Mouse (Mus musculus) limb, embryonic 15.5 days (tissue): ENCODE measurements around the gene 1700034I23Rik. TPM values are rescaled to one million over a fixed set of nuclear protein-coding genes. Genes with fewer than 3 reads are reported as not detected.
"Not testable (repeated sequence)": the region's sequence is repeated elsewhere in the genome, so short reads cannot be mapped to it uniquely, and the experiment has no call there.

ENCODE experiments used
- ATAC-seq: fragments of 200-750 bp; cut with Nextera tagmentation; 2 replicates; pipeline ENCODE4 v1.8.0; 2017; ENCODE audit warnings: low read depth, moderate TSS enrichment; ENCODE audit not compliant: insufficient number of reproducible peaks, low FRiP score, low TSS enrichment
- H3K27ac ChIP-seq: fragments of 300-500 bp; sonication (generic); 2 replicates; pipeline ENCODE4 v1.5.1; 2015; ENCODE audit warnings: moderate library complexity, mild to moderate bottlenecking, inconsistent platforms
- H3K27me3 ChIP-seq: fragments of 300-500 bp; sonication (generic); 2 replicates; pipeline ENCODE4 v1.6.1; 2015; ENCODE audit warnings: inconsistent platforms
- H3K36me3 ChIP-seq: fragments of 300-500 bp; sonication (generic); 2 replicates; pipeline ENCODE4 v1.6.1; 2015; ENCODE audit warnings: inconsistent platforms
- H3K4me1 ChIP-seq: fragments of 300-500 bp; sonication (generic); 2 replicates; pipeline ENCODE4 v1.6.1; 2015; ENCODE audit warnings: inconsistent platforms
- H3K4me2 ChIP-seq: fragments of 300-500 bp; sonication (generic); 2 replicates; pipeline ENCODE4 v1.6.1; 2015; ENCODE audit warnings: mild to moderate bottlenecking, inconsistent platforms
- H3K4me3 ChIP-seq: fragments of 300-500 bp; sonication (generic); 2 replicates; pipeline ENCODE4 v1.5.1; 2015; ENCODE audit warnings: mild to moderate bottlenecking, inconsistent platforms
- H3K9ac ChIP-seq: fragments of 300-500 bp; sonication (generic); 2 replicates; pipeline ENCODE4 v1.6.1; 2015; ENCODE audit warnings: inconsistent platforms
- H3K9me3 ChIP-seq: fragments of 300-500 bp; sonication (generic); 2 replicates; pipeline ENCODE4 v1.6.1; 2016; ENCODE audit warnings: inconsistent platforms
- WGBS: fragments of 180-500 bp; shearing (Covaris S2); methylation state at CpG from one replicate; pipeline ENCODE4 v1.1.7; 2015; 5-methylcytosine and 5-hydroxymethylcytosine counted together
- polyA plus RNA-seq: library from polyadenylated mRNA; unstranded; fragments of >200 nt; fragmentation: Nextera tagmentation; extraction: Ambion mirVana; gene quantifications from 2 replicates; pipeline ENCODE4 v1.2.1, GENCODE M21; 2015

The 1700034I23Rik gene
- 0.07 and 0.10 TPM in 2 replicates for polyA plus RNA-seq

DNA sequence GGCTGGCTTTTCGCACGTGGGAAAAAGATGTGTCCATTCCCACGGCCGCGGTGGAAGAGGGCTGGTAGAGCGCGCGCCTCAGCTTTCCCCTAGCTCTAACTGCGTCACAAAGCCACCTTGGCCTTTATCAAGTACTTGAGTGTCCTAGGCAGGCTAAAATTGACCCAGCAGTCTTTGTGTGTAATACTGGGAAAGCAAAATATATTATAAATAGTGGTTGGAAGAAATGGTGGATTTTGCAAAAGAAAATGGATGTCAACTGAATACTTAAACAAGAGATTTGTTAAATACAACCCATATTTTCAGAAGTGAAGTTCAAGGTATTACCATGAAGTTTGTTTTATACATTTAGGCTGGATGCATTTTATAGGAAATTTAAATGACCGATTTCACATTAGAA lies at the start of gene 1700034I23Rik:
1700034I23Rik (minus strand) TSS at position 101 of the 400 bp plus-strand sequence.
- H3K4me2 ChIP-seq, H3K27me3 ChIP-seq, H3K4me3 ChIP-seq, H3K36me3 ChIP-seq, H3K4me1 ChIP-seq, H3K9ac ChIP-seq, H3K9me3 ChIP-seq, ATAC-seq, H3K27ac ChIP-seq: not testable (repeated sequence)
- 96% methylated on average over 8 of the region's 10 CpGs for WGBS

DNA sequence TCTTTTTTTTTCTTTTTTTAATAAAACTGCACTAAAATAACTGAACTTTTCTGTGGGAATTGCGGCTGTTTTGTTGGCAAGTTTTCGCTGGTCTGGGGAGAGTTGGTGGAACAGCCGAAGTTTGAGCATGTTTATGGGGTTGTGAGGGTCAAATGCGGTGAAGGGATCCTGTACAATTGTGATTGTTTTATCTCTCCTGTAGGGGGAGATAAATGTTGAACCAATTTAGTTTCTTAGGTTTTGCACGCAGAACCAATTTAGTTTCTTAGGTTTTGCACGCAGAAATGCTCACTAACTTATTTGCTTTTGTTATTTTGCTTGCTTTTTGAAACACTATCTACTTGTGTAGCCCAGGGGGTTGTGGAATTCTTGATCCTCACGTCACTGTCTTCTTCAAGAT lies 49.0 kb upstream of the 1700034I23Rik start:
- Histone ChIP-seq H3K9ac (no peak overlapping the region), H3K4me3 (peak overlapping the region; percentile 74), H3K4me2 (peak overlapping the region; percentile 100), H3K4me1 (peaks cover 10% of the 10 kb centered on the region; the same call in 1 of the 2 replicates), H3K27ac (no peak overlapping the region), H3K36me3 (no peaks in the 10 kb centered on the region), H3K9me3 (no peaks in the 10 kb centered on the region), H3K27me3 (peaks cover 14% of the 10 kb centered on the region; the same call in 1 of the 2 replicates)
- no peak for ATAC-seq
- 8% methylated on average over 7 of the region's 7 CpGs for WGBS

- ATAC-seq: no peak
- WGBS: under 1% methylated on average over 43 of the region's 43 CpGs
These were observed 48.4 kb upstream of the 1700034I23Rik start for GRCm38 (mm10) chr3:40950601-40951201.

DNA sequence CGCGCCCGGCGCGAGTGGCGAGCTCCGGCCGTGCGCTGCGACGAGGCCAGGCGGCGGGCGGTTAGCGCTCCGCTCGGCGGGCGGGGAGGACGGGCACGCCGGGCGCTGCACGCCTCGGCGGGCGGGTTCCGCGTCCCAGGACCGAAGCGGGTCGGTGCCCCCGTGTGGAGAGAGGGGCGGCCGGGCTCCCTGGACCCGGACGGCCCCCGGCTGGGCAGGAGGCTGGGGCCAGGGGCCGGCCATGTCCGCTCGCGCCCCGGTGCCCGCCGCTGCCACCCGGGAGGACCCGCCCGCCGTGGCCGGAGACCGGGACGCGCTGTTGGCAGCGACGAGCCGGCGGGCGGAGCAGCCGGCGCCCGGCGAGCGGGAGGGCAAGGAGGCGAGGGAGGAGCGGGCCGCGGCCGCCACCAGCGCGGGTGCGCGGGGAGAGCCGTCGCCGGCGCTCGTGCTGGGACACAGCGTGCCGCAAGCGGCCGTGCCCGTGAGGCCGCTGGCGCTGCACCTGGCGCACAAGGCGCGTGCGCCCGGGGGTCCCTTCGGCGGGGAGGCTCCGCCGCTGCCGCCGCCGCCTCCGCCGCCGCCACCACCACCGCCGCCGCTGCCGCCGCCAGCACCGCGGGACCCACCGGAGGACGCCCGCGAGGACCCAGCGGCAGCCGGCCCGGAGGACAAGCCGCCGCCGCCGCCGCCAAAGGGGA lies 47.7 kb upstream of the 1700034I23Rik start:
- peaks cover 14% of the 10 kb centered on the region; the same call in 1 of the 2 replicates for H3K27me3 ChIP-seq
- peaks cover 10% of the 10 kb centered on the region; the same call in 1 of the 2 replicates for H3K4me1 ChIP-seq
- H3K4me3 ChIP-seq: peak overlapping the region; percentile 74
- no peaks in the 10 kb centered on the region for H3K36me3 ChIP-seq
- peak overlapping the region; percentile 100 for H3K4me2 ChIP-seq
- peak; percentile 0; the same call in 1 of the 2 replicates for ATAC-seq
- H3K9me3 ChIP-seq: no peaks in the 10 kb centered on the region
- peak overlapping the region; percentile 38 for H3K9ac ChIP-seq
- peak overlapping the region; percentile 60 for H3K27ac ChIP-seq
- under 1% methylated on average over 82 of the region's 118 CpGs for WGBS

More at GRCm38 (mm10) chr3:40950601-40951201, 48.4 kb upstream of the 1700034I23Rik start:
- peaks cover 14% of the 10 kb centered on the region; the same call in 1 of the 2 replicates for H3K27me3 ChIP-seq
- no peaks in the 10 kb centered on the region for H3K9me3 ChIP-seq
- H3K4me1 ChIP-seq: peaks cover 10% of the 10 kb centered on the region; the same call in 1 of the 2 replicates
- no peak overlapping the region for H3K27ac ChIP-seq
- peak overlapping the region; percentile 100 for H3K4me2 ChIP-seq
- peak overlapping the region; percentile 74 for H3K4me3 ChIP-seq
- no peaks in the 10 kb centered on the region for H3K36me3 ChIP-seq
- H3K9ac ChIP-seq: peak overlapping the region; percentile 38

GRCm38 (mm10) chr3:40949170-40949902 lies 47.0 kb upstream of the 1700034I23Rik start, which contains the start of gene Larp1b:
Gene Larp1b (plus strand): TSS chr3:40949828.
- peak within 1 kb of the TSS; percentile 60 for H3K27ac ChIP-seq
- H3K9me3 ChIP-seq: no peaks in the 10 kb centered on the region
- peak within 1 kb of the TSS; percentile 38 for H3K9ac ChIP-seq
- peak; percentile 96 for ATAC-seq
- H3K4me2 ChIP-seq: peak within 1 kb of the TSS; percentile 100
- peaks cover 14% of the 10 kb centered on the region; the same call in 1 of the 2 replicates for H3K27me3 ChIP-seq
- H3K36me3 ChIP-seq: no peaks in the 10 kb centered on the region
- H3K4me3 ChIP-seq: peak within 1 kb of the TSS; percentile 74
- H3K4me1 ChIP-seq: peaks cover 10% of the 10 kb centered on the region; the same call in 1 of the 2 replicates
- under 1% methylated on average over 66 of the region's 66 CpGs for WGBS

DNA sequence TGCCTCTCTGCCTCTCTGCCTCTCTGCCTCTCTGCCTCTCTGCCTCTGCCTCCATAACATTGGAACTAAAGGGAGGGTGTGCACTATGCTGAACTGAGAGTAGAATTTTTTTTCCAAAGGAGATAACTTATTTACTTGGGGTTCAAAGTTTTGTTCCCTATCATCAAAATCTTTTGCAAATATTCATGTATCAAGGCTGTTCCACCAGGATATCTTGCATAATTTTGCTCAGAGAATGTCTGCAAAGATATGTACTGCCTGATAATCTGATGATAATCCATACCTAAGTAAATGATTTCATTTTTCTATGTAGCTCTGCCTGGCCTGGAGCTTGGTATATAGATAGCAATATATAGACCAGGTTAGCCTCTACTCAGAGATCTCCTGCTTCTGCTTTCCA lies 36.7 kb upstream of the 1700034I23Rik start:
- Histone ChIP-seq H3K27ac (no peak overlapping the region), H3K36me3 (peaks cover 3% of the 10 kb centered on the region; the same call in 1 of the 2 replicates), H3K9me3 (no peaks in the 10 kb centered on the region), H3K4me3 (no peak overlapping the region), H3K4me1 (no peaks in the 10 kb centered on the region), H3K4me2 (no peak overlapping the region), H3K27me3 (no peaks in the 10 kb centered on the region), H3K9ac (no peak overlapping the region)
- ATAC-seq: no peak

DNA sequence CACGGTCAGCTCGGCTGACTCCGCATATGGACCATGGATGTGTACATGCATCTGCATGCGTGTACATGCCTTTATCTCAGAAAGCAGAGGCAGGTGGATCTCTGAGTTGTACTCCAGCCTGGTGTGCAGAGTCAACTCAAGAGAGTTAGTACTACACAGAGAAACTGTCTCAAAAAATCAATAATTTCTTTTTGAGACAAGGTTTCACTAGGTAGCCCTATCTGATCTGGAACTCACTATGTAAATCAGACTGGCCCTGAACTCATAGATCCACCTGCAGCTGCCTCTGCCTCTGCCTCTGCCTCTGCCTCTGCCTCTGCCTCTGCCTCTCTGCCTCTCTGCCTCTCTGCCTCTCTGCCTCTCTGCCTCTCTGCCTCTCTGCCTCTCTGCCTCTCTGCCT lies 36.2 kb upstream of the 1700034I23Rik start:
- Histone ChIP-seq H3K4me1 (no peaks in the 10 kb centered on the region), H3K9ac (no peak overlapping the region), H3K4me3 (no peak overlapping the region), H3K36me3 (peaks cover 7% of the 10 kb centered on the region), H3K27me3 (no peaks in the 10 kb centered on the region), H3K27ac (no peak overlapping the region), H3K4me2 (no peak overlapping the region), H3K9me3 (no peaks in the 10 kb centered on the region)
- WGBS: 99% methylated on average over 4 of the region's 4 CpGs
- ATAC-seq: no peak

GRCm38 (mm10) chr3:40938189-40938588 lies 35.8 kb upstream of the 1700034I23Rik start:
- no peaks in the 10 kb centered on the region for H3K9me3 ChIP-seq
- no peak overlapping the region for H3K4me3 ChIP-seq
- no peaks in the 10 kb centered on the region for H3K27me3 ChIP-seq
- no peak overlapping the region for H3K9ac ChIP-seq
- no peak for ATAC-seq
- no peaks in the 10 kb centered on the region for H3K4me1 ChIP-seq
- 87% methylated on average over 5 of the region's 5 CpGs for WGBS
- peaks cover 9% of the 10 kb centered on the region for H3K36me3 ChIP-seq
- no peak overlapping the region for H3K4me2 ChIP-seq
- H3K27ac ChIP-seq: no peak overlapping the region

DNA sequence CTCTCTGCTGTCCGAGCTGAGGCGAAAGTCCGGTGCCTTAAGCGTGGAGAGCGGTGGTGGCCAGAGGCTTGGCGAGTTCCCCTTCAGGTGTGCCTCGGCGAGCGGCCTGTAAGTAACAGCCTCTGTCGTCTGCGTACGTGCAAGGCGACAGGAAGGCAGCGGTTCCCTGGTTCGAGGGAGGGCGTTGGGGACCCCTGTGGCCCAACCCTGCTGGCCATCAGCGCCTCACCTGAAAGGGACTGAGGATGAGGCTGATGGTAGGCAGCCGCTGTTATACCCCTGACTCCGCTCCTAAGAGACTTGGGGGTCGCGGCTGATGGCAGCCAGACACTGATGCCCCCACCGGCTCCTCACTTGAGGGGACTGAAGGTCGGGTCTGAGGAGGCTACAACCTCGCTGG lies 8.0 kb downstream of the 1700034I23Rik start:
- peak overlapping the region; percentile 54 for H3K4me3 ChIP-seq
- 2% methylated on average over 22 of the region's 24 CpGs for WGBS
- H3K9ac ChIP-seq: peak overlapping the region; percentile 47
- not testable (repeated sequence) for ATAC-seq, H3K27me3 ChIP-seq, H3K36me3 ChIP-seq, H3K4me1 ChIP-seq, H3K9me3 ChIP-seq
- peak overlapping the region; percentile 12 for H3K27ac ChIP-seq
- peak overlapping the region; percentile 71 for H3K4me2 ChIP-seq

DNA sequence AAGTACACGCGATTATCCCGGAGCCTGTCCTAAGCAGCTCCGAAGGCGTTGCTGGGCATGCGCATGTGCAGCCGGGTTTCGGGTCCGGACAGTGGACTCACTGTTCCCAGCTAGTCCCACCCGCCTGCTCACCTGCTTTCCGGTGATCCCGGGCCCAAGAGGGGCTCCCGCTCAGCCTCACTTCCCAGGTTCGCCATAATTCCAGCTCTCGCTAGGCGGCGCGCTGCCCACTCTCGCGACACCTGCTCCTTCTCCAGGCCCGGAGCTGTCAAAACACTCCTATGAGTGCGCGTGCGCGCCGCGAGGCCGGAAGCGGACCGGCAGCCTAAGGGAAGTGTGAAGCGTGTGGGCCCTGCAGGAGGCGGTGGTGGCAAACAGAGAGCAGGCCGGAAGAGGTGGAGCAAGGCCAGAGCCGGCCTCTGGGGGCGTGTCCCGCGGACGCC lies 8.5 kb downstream of the 1700034I23Rik start:
- peak overlapping the region; percentile 75 for H3K27ac ChIP-seq
- not testable (repeated sequence) for H3K4me1 ChIP-seq
- WGBS: under 1% methylated on average over 38 of the region's 38 CpGs

DNA sequence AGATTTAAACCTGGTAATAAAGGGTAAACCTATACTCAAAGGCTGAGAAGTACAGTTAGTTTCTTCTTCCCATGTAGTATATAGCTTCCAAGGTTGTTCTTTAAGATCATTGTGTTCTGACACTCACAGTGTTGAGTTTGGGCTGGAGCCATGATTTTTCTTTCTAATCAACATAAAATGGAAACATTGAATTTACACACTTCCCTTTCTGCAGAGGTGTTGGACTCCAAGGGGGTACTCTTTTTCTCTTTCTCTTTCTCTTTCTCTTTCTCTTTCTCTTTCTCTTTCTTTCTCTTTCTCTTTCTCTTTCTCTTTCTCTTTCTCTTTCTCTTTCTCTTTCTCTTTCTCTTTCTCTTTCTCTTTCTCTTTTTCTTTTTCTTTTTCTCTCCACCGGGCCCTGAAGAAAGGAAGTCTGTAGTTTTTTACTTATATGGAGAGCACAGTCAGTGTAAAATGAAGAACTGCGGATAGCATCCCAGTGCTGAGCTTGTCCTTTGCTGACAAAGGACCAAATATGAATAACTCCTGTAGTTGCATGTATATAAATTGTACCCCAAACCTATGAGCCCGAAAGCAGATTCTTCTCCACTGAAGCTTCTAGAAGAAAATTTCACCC lies 49.1 kb downstream of the 1700034I23Rik start:
- H3K27me3 ChIP-seq, H3K9ac ChIP-seq, H3K4me2 ChIP-seq, ATAC-seq, H3K4me1 ChIP-seq, H3K4me3 ChIP-seq, H3K36me3 ChIP-seq, H3K27ac ChIP-seq, H3K9me3 ChIP-seq: not testable (repeated sequence)
- whole genome bisulfite sequencing: 90% methylated on average over 3 of the region's 3 CpGs

More for the DNA sequence above, 8.5 kb downstream of the 1700034I23Rik start:
- H3K9me3 ChIP-seq, H3K27me3 ChIP-seq, H3K36me3 ChIP-seq: not testable (repeated sequence)
- Histone ChIP-seq H3K4me3 (peak overlapping the region; percentile 54), H3K4me2 (peak overlapping the region; percentile 48), H3K9ac (peak overlapping the region; percentile 42)
- peak; percentile 99 for ATAC-seq
